Mouse (Mus musculus) bone marrow, adult 2 months (tissue): ENCODE data around the gene Corin. TPM values are rescaled to one million over a fixed set of nuclear protein-coding genes. Genes with fewer than 3 reads are reported as not detected.

Experiments used
- H3K27ac ChIP-seq: fragments of 200-500 bp; 2 replicates; pipeline ENCODE4 v1.5.1; 2012; ENCODE audit warnings: low read depth, mild to moderate bottlenecking, control low read depth, inconsistent platforms, low read length; ENCODE audit not compliant: control insufficient read depth, poor library complexity, insufficient read depth
- H3K4me1 ChIP-seq: fragments of 200-500 bp; 2 replicates; pipeline ENCODE4 v1.6.1; 2011; ENCODE audit warnings: low read length; ENCODE audit not compliant: control insufficient read depth, insufficient read depth
- H3K4me3 ChIP-seq: fragments of 200-500 bp; replicated peaks from 2 replicates; pipeline ENCODE3; 2011; ENCODE audit warnings: mild to moderate bottlenecking, low read depth, low read length, control low read depth; ENCODE audit not compliant: control insufficient read depth
- CTCF ChIP-seq: fragments of 200-500 bp; IDR thresholded peaks from 2 replicates; pipeline ENCODE4 v1.5.1; 2011; ENCODE audit warnings: low read length, control low read depth; ENCODE audit not compliant: control insufficient read depth, insufficient read depth
- POLR2A ChIP-seq: fragments of 200-500 bp; IDR thresholded peaks from 2 replicates; pipeline ENCODE4 v1.6.1; 2011; ENCODE audit warnings: low read depth, mild to moderate bottlenecking, control low read depth, low read length, borderline replicate concordance; ENCODE audit not compliant: control insufficient read depth
- WGBS: fragments of 180-500 bp; shearing (Covaris S2); methylation state at CpG from one replicate; pipeline ENCODE4 v1.1.7; 2018; 5-methylcytosine and 5-hydroxymethylcytosine counted together
- polyA plus RNA-seq: library from polyadenylated mRNA; stranded (reverse); fragments of >200 nt; gene quantifications from 2 replicates; pipeline ENCODE4 v1.2.4, GENCODE M21; 2011; ENCODE audit warnings: low replicate concordance; ENCODE audit not compliant: missing spikeins, insufficient read depth, insufficient read length

Gene Corin
- polyA plus RNA-seq, 1 experiment, result not detected

DNA sequence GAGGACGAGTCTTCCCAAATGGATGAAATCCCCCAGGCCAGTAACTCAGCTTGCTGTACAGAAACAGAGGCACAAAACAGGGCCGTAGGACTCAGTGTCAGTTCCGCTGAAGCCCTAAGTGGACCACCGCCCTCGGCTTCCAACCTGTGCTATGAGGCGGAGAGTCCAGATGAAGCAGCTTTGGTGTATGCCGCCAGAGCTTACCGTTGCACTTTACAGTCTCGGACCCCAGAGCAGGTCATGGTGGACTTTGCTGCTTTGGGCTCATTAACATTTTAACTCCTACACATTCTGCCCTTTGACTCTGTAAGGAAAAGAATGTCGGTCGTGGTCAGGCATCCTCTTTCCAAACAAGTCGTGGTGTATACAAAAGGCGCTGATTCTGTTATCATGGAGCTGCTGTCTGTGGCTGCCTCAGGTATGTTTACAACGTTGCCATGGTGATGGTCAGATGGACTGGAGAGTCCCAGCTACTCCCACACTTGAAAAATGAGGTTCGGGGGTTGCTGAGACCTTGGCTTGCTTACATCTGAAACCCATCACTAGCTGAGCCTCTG, 240.0 kb downstream of the Corin start:
- Histone ChIP-seq H3K4me3 (no peak overlapping the region), H3K27ac (no peak overlapping the region)

DNA sequence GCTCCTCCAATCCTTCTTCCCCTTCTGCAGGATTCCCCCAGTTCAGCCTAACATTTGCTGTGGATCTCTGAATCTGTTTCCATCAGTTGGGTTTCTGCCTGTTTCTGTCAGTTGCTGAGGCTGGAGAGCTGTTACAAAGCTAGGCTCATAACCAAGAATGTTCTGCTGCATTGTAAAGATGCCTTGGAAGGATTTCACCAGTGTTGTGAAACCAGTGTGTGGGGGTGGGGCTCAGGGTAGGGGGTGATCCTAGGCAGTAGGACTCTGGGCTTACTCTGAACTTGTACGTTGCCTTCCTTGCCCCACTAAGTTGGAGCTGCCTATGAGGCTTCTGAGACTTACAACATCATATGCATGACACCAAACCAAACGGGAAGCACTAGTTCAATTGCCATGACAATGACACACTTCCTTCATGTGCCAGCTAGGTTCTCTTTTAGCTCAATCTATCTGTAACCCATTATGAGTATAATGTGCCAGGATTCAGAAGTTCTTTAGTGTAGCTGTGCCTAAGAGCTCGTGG, 242.4 kb downstream of the Corin start:
- H3K27ac ChIP-seq, result peak overlapping the region; percentile 83
- peaks cover 1% of the 10 kb centered on the region; the same call in 1 of the 2 replicates for H3K4me1 ChIP-seq
- TF ChIP-seq POLR2A (no peak), CTCF (no peak)
- no peak overlapping the region for H3K4me3 ChIP-seq
- 55% methylated on average over 3 of the region's 3 CpGs for WGBS

More for the DNA sequence above, 240.0 kb downstream of the Corin start:
- TF ChIP-seq CTCF (no peak), POLR2A (no peak)
- peaks cover 1% of the 10 kb centered on the region for H3K4me1 ChIP-seq
- WGBS, result 89% methylated on average over 15 of the region's 15 CpGs

DNA sequence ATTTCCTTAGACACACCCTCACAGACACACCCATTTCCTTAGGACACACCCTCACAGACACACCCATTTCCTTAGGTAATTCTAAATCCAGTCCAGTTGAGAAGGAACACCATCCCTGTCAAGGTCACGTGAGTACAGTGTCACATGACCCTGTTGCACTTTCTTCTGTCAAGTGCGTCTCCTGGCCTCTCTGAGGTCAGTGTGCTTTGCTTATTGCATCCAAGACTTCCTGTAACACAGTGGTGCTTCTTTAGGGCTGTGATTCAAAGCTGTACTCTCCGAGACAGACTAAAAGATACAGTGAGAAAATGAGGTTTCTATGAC, 245.0 kb downstream of the Corin start:
- Histone ChIP-seq H3K27ac (peak overlapping the region; percentile 81; the same call in 1 of the 2 replicates), H3K4me1 (peaks cover 1% of the 10 kb centered on the region; the same call in 1 of the 2 replicates), H3K4me3 (no peak overlapping the region)
- WGBS, result 41% methylated on average over 3 of the region's 3 CpGs
- TF ChIP-seq CTCF, result no peak
- TF ChIP-seq POLR2A, result no peak

DNA sequence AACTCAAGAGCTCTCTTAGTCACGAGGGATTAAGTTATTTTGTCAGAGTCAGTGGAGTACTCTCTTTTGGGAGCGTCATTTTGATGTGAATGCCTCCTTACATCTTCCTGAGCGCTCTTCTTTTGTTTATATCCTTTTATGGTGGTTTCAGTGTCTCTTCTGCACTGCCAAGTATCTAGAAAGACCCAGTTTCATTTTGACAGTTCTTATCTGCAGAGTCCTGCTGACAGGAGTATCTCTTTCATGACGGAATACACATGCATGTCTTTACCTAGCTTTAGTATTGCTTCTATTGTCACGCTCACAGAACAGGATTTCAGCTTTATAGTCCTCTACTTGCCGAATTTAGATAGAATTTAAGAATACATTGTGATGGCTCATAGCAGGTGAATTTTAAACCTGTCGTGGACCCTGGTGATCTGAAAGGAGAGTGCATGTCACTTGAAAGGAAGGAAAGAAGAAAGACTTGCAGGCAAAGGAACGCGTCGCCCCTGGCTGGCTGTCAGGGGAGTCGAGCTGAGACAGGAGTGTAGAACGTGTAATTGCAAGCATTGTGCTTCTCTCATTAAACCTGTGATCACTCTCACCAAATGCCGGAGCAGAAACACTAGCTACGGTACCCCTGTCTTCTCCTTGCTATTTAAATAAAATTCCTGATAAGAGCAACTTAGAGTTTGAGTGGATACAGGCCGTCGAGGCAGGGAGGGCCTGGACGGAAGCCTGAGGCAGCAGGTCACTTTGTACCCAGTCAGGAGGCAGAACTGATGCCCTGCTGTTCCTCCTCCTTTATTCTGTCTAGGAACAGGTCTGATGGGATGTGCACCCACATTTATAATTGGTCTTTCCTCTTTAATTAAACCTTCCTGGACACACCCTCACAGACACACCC, 245.6 kb downstream of the Corin start:
- Histone ChIP-seq H3K4me3 (no peak overlapping the region), H3K27ac (no peak overlapping the region; the same call in 1 of the 2 replicates), H3K4me1 (peaks cover 1% of the 10 kb centered on the region; the same call in 1 of the 2 replicates)
- no peak for TF ChIP-seq CTCF
- no peak for TF ChIP-seq POLR2A
- WGBS, result 86% methylated on average over 17 of the region's 17 CpGs

DNA sequence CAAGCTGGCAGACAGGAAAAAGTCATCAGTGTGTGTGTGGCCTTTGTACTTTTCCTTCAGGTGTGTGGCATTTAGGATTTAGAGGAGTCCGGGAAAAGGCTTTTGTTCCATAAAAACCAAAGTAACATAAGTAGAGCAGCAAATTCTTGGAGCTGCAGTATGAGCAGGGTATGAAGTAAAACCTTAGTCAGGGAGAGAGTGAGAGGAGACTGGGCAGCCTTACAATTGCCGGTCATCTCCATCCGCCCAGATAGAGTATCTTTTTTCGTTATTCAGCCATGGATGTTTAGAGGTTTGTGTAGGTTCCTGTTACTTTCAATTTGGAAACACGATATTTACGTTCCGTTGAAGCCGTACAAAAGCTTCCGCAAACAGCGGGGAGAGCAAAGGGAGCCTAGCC, 247.2 kb downstream of the Corin start:
- H3K4me1 ChIP-seq, result peaks cover 1% of the 10 kb centered on the region; the same call in 1 of the 2 replicates
- 95% methylated on average over 10 of the region's 10 CpGs for WGBS

DNA sequence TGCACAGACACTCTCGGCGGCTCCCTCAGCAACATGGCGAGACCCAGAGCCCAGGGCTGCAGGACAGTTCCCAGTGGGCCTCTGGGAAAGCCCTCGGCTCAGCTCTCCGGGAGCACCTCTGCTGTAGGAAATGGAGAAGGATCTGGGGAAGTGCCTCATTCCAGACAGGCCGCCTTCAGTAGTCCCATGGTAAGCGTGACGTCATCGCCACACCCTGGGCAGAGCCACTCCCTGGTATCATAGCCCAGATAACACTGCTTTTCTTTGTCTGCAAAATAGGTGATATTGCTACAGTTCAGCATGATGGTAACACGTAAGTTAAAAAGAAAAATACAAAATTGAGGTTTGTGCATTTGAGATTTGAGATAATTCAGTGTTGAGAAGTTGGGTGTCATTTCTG, 249.3 kb downstream of the Corin start:
- H3K27ac ChIP-seq, result no peak overlapping the region
- H3K4me1 ChIP-seq, result peaks cover 1% of the 10 kb centered on the region; the same call in 1 of the 2 replicates
- H3K4me3 ChIP-seq, result no peak overlapping the region
- TF ChIP-seq CTCF, result no peak
- no peak for TF ChIP-seq POLR2A
- WGBS, result 77% methylated on average over 10 of the region's 10 CpGs

More for the DNA sequence above, 247.2 kb downstream of the Corin start:
- Histone ChIP-seq H3K4me3 (no peak overlapping the region), H3K27ac (no peak overlapping the region)
- no peak for TF ChIP-seq CTCF
- TF ChIP-seq POLR2A, result no peak

DNA sequence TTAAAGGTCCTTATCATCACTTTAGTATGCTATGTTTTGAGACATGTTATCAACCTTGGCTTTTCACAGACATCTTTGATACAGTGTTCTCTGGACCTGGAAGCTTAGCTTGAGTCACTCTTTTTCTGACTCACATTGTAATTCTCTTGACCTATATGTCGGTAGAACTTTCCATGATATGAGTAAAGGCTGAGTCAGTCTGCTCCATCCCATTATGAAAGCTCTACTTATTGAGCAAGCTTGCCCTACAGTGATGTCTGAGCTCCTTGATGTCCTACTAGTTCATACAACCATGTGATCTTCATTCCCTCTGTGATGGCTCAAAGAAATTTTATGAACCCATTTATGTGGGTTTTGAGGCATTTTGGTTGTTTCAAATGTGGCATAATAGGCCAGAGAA, 254.1 kb downstream of the Corin start:
- WGBS, result 72% methylated on average over 1 of the region's 1 CpGs
- TF ChIP-seq CTCF (no peak), POLR2A (no peak)
- Histone ChIP-seq H3K27ac (no peak overlapping the region), H3K4me1 (no peaks in the 10 kb centered on the region), H3K4me3 (no peak overlapping the region)

Other genes starting within 250 kb of the Corin start
- gene Nfxl1, start 55.2 kb upstream of the Corin start, polyA plus RNA-seq, result 7.6 and 11.6 TPM in 2 replicates
- gene Zar1, start 76.8 kb upstream of the Corin start, polyA plus RNA-seq, result not detected in 2 replicates
- not detected in 2 replicates for gene Gm5868, start 83.1 kb upstream of the Corin start, polyA plus RNA-seq
- 0.60 TPM in 1 of 2 replicates, not detected in the other for gene Cnga1, start 139.8 kb upstream of the Corin start, polyA plus RNA-seq
- not detected in 2 replicates for gene Nipal1, start 143.3 kb upstream of the Corin start, polyA plus RNA-seq
- gene Txk, start 248.3 kb upstream of the Corin start, polyA plus RNA-seq, result 2.5 and 4.7 TPM in 2 replicates